Mouse (Mus musculus) intestine, postnatal 0 days (tissue): ENCODE measurements at regions not wholly inside any gene's neighbourhood (a gene's known extent, or its start where the extent isn't known, plus 50 kb on each side); places are given as distances from the start of the nearest gene placed in this dataset.

Experiments
- ATAC-seq: fragments of 200-750 bp; cut with Nextera tagmentation; 2 replicates; pipeline ENCODE4 v1.8.0; 2017; ENCODE audit warnings: mild to moderate bottlenecking, moderate TSS enrichment, moderate library complexity
- H3K27ac ChIP-seq: fragments of 300-500 bp; sonication (generic); 2 replicates; pipeline ENCODE4 v1.5.1; 2014; ENCODE audit warnings: mild to moderate bottlenecking, low read depth, low read length, moderate library complexity
- H3K27me3 ChIP-seq: fragments of 300-500 bp; sonication (generic); replicated peaks from 2 replicates; pipeline ENCODE4 v1.6.1; 2014; ENCODE audit warnings: low read length, mixed read lengths; ENCODE audit not compliant: control insufficient read depth, insufficient read depth
- H3K36me3 ChIP-seq: fragments of 300-500 bp; sonication (generic); 2 replicates; pipeline ENCODE4 v1.6.1; 2014; ENCODE audit warnings: mild to moderate bottlenecking, moderate library complexity; ENCODE audit not compliant: control insufficient read depth, insufficient read depth
- H3K4me1 ChIP-seq: fragments of 300-500 bp; sonication (generic); replicated peaks from 2 replicates; pipeline ENCODE4 v1.6.1; 2014; ENCODE audit warnings: antibody characterized with exemption, low read length, mixed read lengths; ENCODE audit not compliant: control insufficient read depth, insufficient read depth
- H3K4me2 ChIP-seq: fragments of 300-500 bp; sonication (generic); replicated peaks from 2 replicates; pipeline ENCODE4 v1.6.1; 2014; ENCODE audit warnings: low read depth, mild to moderate bottlenecking, moderate library complexity
- H3K4me3 ChIP-seq: fragments of 300-500 bp; sonication (generic); 2 replicates; pipeline ENCODE4 v1.5.1; 2014; ENCODE audit warnings: low read depth, low read length
- H3K9ac ChIP-seq: fragments of 300-500 bp; sonication (generic); 2 replicates; pipeline ENCODE4 v1.6.1; 2014; ENCODE audit warnings: mild to moderate bottlenecking, low read depth, low read length
- H3K9me3 ChIP-seq: fragments of 300-500 bp; sonication (generic); 2 replicates; pipeline ENCODE4 v1.6.1; 2016; ENCODE audit warnings: mixed run types; ENCODE audit not compliant: control insufficient read depth
- CTCF ChIP-seq: sonication (generic); IDR thresholded peaks from 2 replicates; pipeline ENCODE4 v1.5.1; 2016; ENCODE audit warnings: low read depth, mild to moderate bottlenecking, control low read depth, antibody characterized with exemption, moderate library complexity
- WGBS: fragments of 180-500 bp; shearing (Covaris S2); extraction: QIAGEN DNeasy Blood & Tissue Kit; methylation state at CpG from one replicate; pipeline ENCODE4 v1.1.7; 2014; 5-methylcytosine and 5-hydroxymethylcytosine counted together

DNA sequence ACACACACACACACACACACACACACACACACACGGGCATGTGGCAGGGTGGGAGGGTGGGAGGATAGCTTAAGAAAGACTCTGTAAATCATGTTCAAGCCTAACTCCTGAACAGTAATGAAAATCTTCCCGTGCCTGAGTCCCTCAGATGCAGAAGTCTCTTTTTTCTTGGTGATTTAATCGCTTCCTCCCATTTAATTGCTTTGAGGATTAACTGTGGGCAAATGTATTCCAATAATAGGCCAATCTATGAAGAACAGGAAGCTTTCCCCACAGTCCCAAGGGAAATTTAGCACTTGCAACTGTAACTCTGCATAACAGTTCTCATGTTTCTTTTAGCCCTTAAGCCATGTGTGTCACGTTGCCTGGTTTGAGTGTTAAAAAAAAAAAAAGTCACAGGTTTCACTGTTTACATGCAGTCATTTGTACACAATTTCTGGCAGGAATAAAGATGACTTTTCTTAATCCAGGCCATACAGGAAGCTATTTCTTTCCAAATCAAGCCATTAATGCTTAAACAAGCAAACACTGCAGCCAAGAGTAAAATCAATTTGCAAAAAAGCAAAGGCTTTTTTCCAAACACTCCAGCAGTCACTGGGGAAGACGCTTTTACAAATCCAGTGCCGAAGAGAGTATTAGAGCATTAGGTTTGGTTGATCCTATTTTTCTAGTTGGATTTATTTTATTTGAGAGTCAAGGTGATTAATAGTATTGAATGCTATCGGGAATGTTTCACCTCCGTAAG lies 370.8 kb upstream of the Atp2b1 start:
- no peak for ATAC-seq
- 48% methylated on average over 8 of the region's 8 CpGs for WGBS
- no peak overlapping the region for H3K27ac ChIP-seq
- no peak for TF ChIP-seq CTCF
- H3K4me2 ChIP-seq, result no peak overlapping the region
- H3K36me3 ChIP-seq, result no peaks in the 10 kb centered on the region
- no peaks in the 10 kb centered on the region for H3K27me3 ChIP-seq
- H3K4me1 ChIP-seq, result no peaks in the 10 kb centered on the region
- no peak overlapping the region for H3K4me3 ChIP-seq
- no peaks in the 10 kb centered on the region for H3K9me3 ChIP-seq
- no peak overlapping the region for H3K9ac ChIP-seq

DNA sequence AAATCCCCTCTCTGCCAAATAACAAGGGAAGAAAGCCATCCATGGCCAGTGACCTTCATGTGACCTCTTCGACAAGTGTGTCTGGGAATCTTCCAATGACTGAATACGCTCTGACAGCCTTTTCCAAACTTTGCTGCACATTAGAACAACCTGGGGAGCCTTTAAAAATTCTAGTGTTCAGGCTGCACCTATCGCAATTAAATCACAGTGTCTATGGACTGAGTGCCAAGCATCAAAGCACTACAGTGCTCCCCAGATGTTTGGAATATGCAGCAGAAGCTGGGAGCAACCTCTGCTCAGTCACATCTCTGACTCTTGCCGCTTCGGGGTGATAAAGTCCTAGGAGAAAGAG lies 370.2 kb upstream of the Atp2b1 start:
- H3K36me3 ChIP-seq, result no peaks in the 10 kb centered on the region
- WGBS, result 58% methylated on average over 5 of the region's 5 CpGs
- no peak overlapping the region for H3K27ac ChIP-seq
- H3K9ac ChIP-seq, result no peak overlapping the region
- no peaks in the 10 kb centered on the region for H3K9me3 ChIP-seq
- H3K4me3 ChIP-seq, result no peak overlapping the region
- no peak for TF ChIP-seq CTCF
- H3K4me1 ChIP-seq, result no peaks in the 10 kb centered on the region
- ATAC-seq, result no peak
- no peak overlapping the region for H3K4me2 ChIP-seq
- no peaks in the 10 kb centered on the region for H3K27me3 ChIP-seq

DNA sequence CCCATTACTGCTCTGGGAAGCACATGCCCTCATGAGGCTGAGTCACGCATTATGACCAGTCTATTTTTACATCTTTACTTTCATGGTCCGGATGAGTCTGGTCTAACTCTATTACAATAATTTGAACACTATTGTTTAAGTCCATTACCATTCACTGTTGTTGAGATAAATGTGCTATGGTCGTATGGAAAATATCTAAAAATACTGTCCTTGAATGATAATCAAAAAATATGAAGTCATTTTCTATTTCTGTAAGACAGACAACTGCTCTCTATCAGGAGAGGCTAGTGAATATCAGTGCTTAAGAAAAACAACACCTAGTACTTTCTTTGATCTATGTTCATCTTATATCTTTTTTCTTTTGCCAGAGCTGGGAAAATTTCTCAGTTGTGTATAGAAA lies 359.6 kb upstream of the Atp2b1 start:
- Histone ChIP-seq H3K4me1 (no peaks in the 10 kb centered on the region), H3K9ac (no peak overlapping the region), H3K4me3 (no peak overlapping the region), H3K4me2 (no peak overlapping the region), H3K27ac (no peak overlapping the region), H3K9me3 (no peaks in the 10 kb centered on the region), H3K36me3 (no peaks in the 10 kb centered on the region), H3K27me3 (no peaks in the 10 kb centered on the region)
- TF ChIP-seq CTCF, result no peak
- ATAC-seq, result no peak
- WGBS, result 70% methylated on average over 3 of the region's 3 CpGs

- Histone ChIP-seq H3K9me3 (no peaks in the 10 kb centered on the region), H3K27me3 (no peaks in the 10 kb centered on the region), H3K36me3 (no peaks in the 10 kb centered on the region), H3K27ac (no peak overlapping the region), H3K4me2 (no peak overlapping the region), H3K4me3 (no peak overlapping the region), H3K4me1 (no peaks in the 10 kb centered on the region), H3K9ac (no peak overlapping the region)
- no peak for ATAC-seq
- 80% methylated on average over 9 of the region's 9 CpGs for WGBS
- no peak for TF ChIP-seq CTCF
Measured at GRCm38 (mm10) chr10:98557470-98558060, 356.6 kb upstream of the Atp2b1 start.

DNA sequence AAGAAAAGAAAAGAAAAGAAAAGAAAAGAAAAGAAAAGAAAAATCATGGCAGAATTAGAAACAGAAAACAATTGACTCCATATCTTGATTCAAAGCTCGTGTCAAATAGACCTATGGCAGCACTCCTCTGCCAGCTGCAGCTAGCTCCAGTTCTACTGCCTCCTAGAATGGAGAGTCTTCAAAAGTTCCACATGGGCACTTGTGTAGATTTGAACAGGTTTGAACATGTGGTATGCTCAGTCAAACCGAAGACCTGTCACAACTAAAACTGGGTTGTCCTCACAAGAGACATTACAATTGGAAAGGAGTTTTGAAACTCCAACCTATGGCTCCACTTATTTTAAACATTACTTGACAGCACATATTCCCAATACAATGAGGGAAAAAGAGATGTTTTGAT lies 355.6 kb upstream of the Atp2b1 start:
- Histone ChIP-seq H3K4me1 (no peaks in the 10 kb centered on the region), H3K4me3 (no peak overlapping the region), H3K9me3 (no peaks in the 10 kb centered on the region), H3K4me2 (no peak overlapping the region), H3K27ac (no peak overlapping the region), H3K9ac (no peak overlapping the region), H3K36me3 (no peaks in the 10 kb centered on the region), H3K27me3 (no peaks in the 10 kb centered on the region)
- no peak for ATAC-seq
- WGBS, result 86% methylated on average over 2 of the region's 2 CpGs
- TF ChIP-seq CTCF, result no peak

- no peaks in the 10 kb centered on the region for H3K27me3 ChIP-seq
- H3K4me1 ChIP-seq, result no peaks in the 10 kb centered on the region
- no peak overlapping the region for H3K27ac ChIP-seq
- no peaks in the 10 kb centered on the region for H3K9me3 ChIP-seq
- no peak overlapping the region for H3K4me2 ChIP-seq
- H3K9ac ChIP-seq, result no peak overlapping the region
- ATAC-seq, result no peak
- TF ChIP-seq CTCF, result no peak
- WGBS, result 86% methylated on average over 2 of the region's 2 CpGs
- H3K4me3 ChIP-seq, result no peak overlapping the region
- H3K36me3 ChIP-seq, result no peaks in the 10 kb centered on the region
Measured at GRCm38 (mm10) chr10:98562297-98562912, 351.8 kb upstream of the Atp2b1 start.
